Mouse (Mus musculus) small intestine, adult 2 months (tissue): Measurements from ENCODE around the gene Krtap27-1. TPM values are rescaled to one million over a fixed set of nuclear protein-coding genes. Genes with fewer than 3 reads are reported as not detected.

Experiments
- H3K27ac ChIP-seq: fragments of 200-500 bp; 2 replicates; pipeline ENCODE4 v1.5.1; 2012; ENCODE audit warnings: low read depth, low read length, control low read depth, inconsistent platforms; ENCODE audit not compliant: insufficient read depth
- H3K27me3 ChIP-seq: fragments of 200-500 bp; 2 replicates; pipeline ENCODE4 v1.6.1; 2012; ENCODE audit warnings: mild to moderate bottlenecking, moderate library complexity, low read length, inconsistent platforms; ENCODE audit not compliant: control insufficient read depth, insufficient read depth
- H3K36me3 ChIP-seq: fragments of 200-500 bp; 2 replicates; pipeline ENCODE4 v1.6.1; 2012; ENCODE audit warnings: mild to moderate bottlenecking, low read length, control low read depth, inconsistent platforms; ENCODE audit not compliant: control insufficient read depth, insufficient read depth
- H3K4me1 ChIP-seq: fragments of 200-500 bp; 2 replicates; pipeline ENCODE4 v1.6.1; 2012; ENCODE audit warnings: low read length, inconsistent platforms, mixed read lengths; ENCODE audit not compliant: control insufficient read depth, insufficient read depth, insufficient read length
- H3K4me3 ChIP-seq: fragments of 200-500 bp; 2 replicates; pipeline ENCODE4 v1.5.1; 2012; ENCODE audit warnings: low read depth, mild to moderate bottlenecking, control low read depth, inconsistent platforms, low read length, moderate library complexity
- CTCF ChIP-seq: fragments of 200-500 bp; IDR thresholded peaks from 2 replicates; pipeline ENCODE4 v1.5.1; 2012; ENCODE audit warnings: low read depth, mild to moderate bottlenecking, control low read depth, inconsistent platforms, low read length, moderate library complexity, mixed read lengths; ENCODE audit not compliant: insufficient replicate concordance, insufficient read length; ENCODE audit errors: extremely low read depth
- POLR2A ChIP-seq: fragments of 200-500 bp; IDR thresholded peaks from 2 replicates; pipeline ENCODE4 v1.6.1; 2012; ENCODE audit warnings: low read depth, mild to moderate bottlenecking, control low read depth, inconsistent platforms, low read length, moderate library complexity
- WGBS: fragments of 180-500 bp; shearing (Covaris S2); methylation state at CpG from one replicate; pipeline ENCODE4 v1.1.7; 2018; 5-methylcytosine and 5-hydroxymethylcytosine counted together
- polyA plus RNA-seq: library from polyadenylated mRNA; depleted of rRNA; stranded (reverse); fragments of >200 nt; gene quantifications from 2 replicates; pipeline ENCODE4 v1.2.3, GENCODE M21; 2012; rRNA removed

Krtap27-1 gene
- polyA plus RNA-seq = not detected in 2 replicates

DNA sequence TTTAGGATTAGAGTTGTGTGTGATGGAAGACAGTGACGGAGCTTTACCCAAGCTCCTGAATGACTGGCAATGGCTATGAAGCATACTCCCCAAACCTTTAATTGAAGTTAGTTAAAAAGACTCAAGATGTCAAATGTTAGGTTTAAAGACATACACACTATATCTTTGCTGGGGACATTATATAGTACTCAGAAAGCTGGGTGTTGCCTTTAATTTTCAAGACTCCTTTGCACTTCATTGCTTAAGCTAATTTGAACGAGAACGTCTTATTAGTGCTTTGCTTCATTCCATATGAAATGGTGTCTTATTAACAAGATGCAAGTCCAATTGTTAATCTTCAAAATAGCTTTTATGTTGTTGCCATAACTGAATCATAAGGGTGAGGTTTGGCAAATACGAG, at the start of gene Krtap27-1:
Krtap27-1 (minus strand) TSS at position 101 of the 400 bp plus-strand sequence.
- Histone ChIP-seq H3K36me3 (no peaks in the 10 kb centered on the region), H3K27me3 (no peaks in the 10 kb centered on the region), H3K27ac (no peak within 1 kb of the TSS), H3K4me3 (no peak within 1 kb of the TSS), H3K4me1 (no peaks in the 10 kb centered on the region)
- 90% methylated on average over 4 of the region's 4 CpGs for WGBS
- TF ChIP-seq POLR2A (no peak), CTCF (no peak)

DNA sequence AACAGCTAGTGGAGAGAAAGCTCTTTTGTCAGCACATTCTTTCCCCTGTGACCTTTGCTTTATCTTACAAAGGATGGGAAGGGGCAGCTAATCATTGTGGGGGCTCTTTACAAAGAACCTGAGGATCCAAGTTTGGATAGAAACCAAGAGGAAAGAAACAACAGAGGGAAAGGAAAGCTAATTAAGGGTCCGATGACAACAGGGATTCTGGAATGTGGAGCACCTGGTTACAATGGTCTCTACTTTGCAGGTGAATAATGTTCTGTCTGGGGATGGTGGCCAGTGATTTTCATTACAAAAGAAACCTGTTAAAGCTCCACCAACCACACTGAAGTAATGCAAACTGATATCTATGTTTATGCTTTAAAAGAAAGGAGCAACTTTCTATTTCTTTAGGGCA, 48.6 kb upstream of the Krtap27-1 start:
- Histone ChIP-seq H3K4me1 (no peaks in the 10 kb centered on the region), H3K27me3 (no peaks in the 10 kb centered on the region), H3K4me3 (no peak overlapping the region), H3K36me3 (no peaks in the 10 kb centered on the region), H3K27ac (no peak overlapping the region)
- WGBS = 36% methylated on average over 1 of the region's 1 CpGs
- no peak for TF ChIP-seq CTCF
- no peak for TF ChIP-seq POLR2A

DNA sequence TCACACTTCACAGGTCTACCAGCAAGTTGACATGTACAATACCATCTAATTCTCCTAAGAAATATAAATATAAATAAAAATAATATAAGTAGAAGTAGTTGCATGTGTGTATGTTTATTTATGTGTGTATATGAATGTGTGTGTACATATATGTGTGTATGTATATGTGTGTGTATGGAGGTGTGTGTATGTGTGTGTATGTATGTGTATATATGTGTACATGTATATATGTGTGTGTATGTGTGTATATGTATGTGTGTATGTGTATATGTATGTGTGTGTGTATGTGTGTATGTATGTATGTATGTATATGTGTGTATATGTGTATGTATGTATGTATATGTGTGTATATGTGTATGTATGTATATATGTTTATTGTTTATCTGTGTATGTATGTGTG, 45.1 kb upstream of the Krtap27-1 start:
- Histone ChIP-seq H3K4me3 (no peak overlapping the region), H3K27ac (no peak overlapping the region), H3K4me1 (no peaks in the 10 kb centered on the region), H3K36me3 (no peaks in the 10 kb centered on the region), H3K27me3 (no peaks in the 10 kb centered on the region)
- TF ChIP-seq CTCF = no peak
- no peak for TF ChIP-seq POLR2A

DNA sequence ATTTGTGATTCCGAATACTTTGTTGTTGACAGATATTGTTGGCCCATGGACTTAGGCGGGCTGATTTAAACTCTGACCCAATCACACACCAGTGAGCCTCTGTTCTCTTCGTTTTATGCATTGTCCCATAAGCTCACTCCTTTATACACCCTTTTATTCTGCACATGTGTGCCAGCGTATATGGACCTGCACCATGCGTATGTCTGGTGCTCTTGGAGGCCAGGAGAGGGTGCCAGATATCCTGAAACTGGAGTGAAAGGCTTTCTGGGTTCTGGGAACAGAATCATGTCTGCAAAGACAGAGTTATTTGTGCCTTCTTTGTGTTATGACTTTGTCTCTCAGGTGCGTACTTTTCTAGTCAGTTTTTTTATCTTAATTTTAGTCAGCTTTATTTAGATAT, 39.8 kb upstream of the Krtap27-1 start:
- Histone ChIP-seq H3K4me3 (no peak overlapping the region), H3K27me3 (no peaks in the 10 kb centered on the region), H3K36me3 (no peaks in the 10 kb centered on the region), H3K4me1 (peaks cover 7% of the 10 kb centered on the region; the same call in 1 of the 2 replicates), H3K27ac (0 out of 2 replicates have a peak overlapping the region, but pooled peaks have one; percentile 12)
- WGBS = 53% methylated on average over 6 of the region's 6 CpGs
- TF ChIP-seq CTCF (peak; percentile 28; the same call in 1 of the 2 replicates), POLR2A (no peak)

DNA sequence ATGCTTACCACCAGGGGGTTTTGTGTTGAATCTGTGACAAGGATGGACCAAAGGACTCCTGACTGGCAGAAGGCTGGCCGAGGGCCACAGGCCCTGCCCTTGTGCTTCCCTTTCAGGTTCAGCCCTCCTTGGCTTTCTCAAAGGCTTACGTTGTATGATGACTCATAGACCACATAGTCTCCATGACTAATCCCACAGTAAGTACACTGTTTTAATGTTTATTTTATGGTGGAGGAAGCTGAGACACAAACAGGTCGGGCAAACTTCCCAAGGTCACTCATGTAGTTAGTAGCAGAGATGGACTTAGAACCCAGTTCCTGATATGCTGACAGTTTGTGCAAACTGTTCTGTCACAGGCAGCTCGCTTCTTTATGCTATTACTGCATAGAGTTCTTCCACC, 39.3 kb upstream of the Krtap27-1 start:
- H3K27me3 ChIP-seq = no peaks in the 10 kb centered on the region
- WGBS = 14% methylated on average over 4 of the region's 4 CpGs
- no peaks in the 10 kb centered on the region for H3K36me3 ChIP-seq
- H3K4me1 ChIP-seq = peaks cover 7% of the 10 kb centered on the region; the same call in 1 of the 2 replicates
- peak overlapping the region; percentile 12; the same call in 1 of the 2 replicates for H3K27ac ChIP-seq
- no peak for TF ChIP-seq CTCF
- TF ChIP-seq POLR2A = no peak
- H3K4me3 ChIP-seq = no peak overlapping the region

DNA sequence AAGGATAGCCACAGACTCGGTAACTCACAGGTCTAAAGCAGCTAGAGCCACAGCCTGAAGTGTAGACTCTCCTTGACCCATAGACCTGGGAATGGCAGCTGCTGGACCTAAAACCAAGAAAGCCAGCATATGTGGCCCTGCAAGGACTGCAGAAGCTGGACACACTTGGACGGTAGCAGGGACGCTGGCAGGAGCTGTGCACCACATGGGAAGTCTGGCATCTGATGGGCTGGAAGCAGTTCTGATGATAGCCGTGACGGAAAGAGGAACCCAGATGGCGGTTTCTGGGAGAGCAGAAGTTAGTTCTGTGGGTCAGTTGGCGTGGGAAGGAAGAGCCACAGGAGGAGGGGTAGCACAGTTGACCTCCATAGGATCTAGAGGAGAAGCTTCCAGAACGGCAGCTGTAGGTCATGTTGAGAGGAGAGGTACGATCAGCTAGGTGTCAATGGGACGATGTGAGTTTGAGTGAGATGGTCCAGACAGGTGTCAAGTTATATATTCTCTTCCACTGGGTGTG, 36.1 kb upstream of the Krtap27-1 start, which contains the start of gene 2310061N02Rik:
2310061N02Rik (minus strand) TSS at position 467 of the 517 bp plus-strand sequence.
- H3K4me3 ChIP-seq = no peak within 1 kb of the TSS
- peaks cover 7% of the 10 kb centered on the region; the same call in 1 of the 2 replicates for H3K4me1 ChIP-seq
- H3K27ac ChIP-seq = no peak within 1 kb of the TSS
- WGBS = 84% methylated on average over 10 of the region's 10 CpGs
- TF ChIP-seq CTCF (no peak), POLR2A (no peak)
- H3K36me3 ChIP-seq = no peaks in the 10 kb centered on the region
- H3K27me3 ChIP-seq = no peaks in the 10 kb centered on the region

DNA sequence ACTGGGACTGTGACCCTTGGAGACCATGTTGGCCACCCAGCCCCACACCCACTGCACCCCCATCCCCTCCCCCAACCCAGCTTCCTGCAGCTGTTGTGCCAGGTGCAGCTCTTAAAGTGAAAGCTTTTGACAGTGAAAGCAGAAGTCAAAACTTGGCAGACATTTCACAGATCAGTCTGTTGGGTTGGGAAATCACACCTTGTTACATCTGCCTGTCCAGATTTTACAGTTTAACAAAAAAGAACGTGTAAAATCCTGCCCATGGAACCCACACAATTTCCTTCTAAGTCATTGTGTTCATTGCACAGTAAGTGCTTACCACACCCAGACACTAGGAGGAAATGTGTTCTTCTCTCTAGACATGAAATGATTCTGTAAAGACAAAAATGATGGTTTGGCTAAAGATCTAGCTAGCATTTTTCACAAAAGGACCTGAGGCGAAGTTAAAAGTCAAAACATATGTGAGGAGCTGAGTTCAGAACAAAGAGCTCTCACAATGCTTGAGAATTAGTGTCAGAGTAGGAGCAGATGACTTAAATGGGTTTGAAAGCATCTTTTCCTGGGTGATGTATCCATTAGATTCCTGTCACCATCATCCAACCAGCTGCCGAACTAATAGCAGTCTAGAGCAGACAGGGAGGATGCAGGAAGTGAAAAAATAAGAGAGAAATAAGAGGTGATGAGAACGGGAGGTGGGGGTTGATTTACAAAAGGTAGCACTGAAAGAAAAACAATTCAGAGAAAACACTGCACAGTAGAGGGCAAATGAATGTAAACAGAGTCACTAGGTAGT, 29.8 kb upstream of the Krtap27-1 start:
- TF ChIP-seq POLR2A (no peak), CTCF (no peak)
- Histone ChIP-seq H3K4me1 (0 out of 2 replicates have a peak, but pooled peaks cover 2% of the 10 kb centered on the region), H3K27ac (no peak overlapping the region), H3K4me3 (no peak overlapping the region), H3K36me3 (no peaks in the 10 kb centered on the region), H3K27me3 (no peaks in the 10 kb centered on the region)
- WGBS = 18% methylated on average over 4 of the region's 4 CpGs
